8 mouse cellular contexts compared by ENCODE assay signal in genomic region chr14:99046782-99047181, GRCm38 (mm10). TPM values are rescaled to one million over a fixed set of nuclear protein-coding genes. Genes with fewer than 3 reads are reported as not detected.
DNase-seq lines count a peak whose midpoint lies in the region; ATAC-seq and TF ChIP-seq lines count a peak whose summit lies in the region.

No protein-coding gene starts in this region.

- ATAC-seq in heart, embryonic 14.5 days (ENCODE audit: insufficient number of reproducible peaks, insufficient read depth, low FRiP score, low read depth) = no peak
- no peak; the same call in 1 of the 2 replicates for ATAC-seq in forebrain, embryonic 14.5 days

- peaks cover 12% of the 10 kb centered on the region for H3K79me2 ChIP-seq in liver, adult 2 months (ENCODE audit: control insufficient read depth, insufficient read depth, low read length)

- peak overlapping the region; percentile 47 to 94 for H3K27ac ChIP-seq in heart, embryonic 14.5 days (replicated peaks in 1 of 2; ENCODE audit: control insufficient read depth in 1 of 2, insufficient read depth in 1 of 2, low read depth in 2 of 2, low read length in 2 of 2)
- H3K27ac ChIP-seq in forebrain, embryonic 14.5 days (ENCODE audit: low read depth, low read length) = no peak overlapping the region
- peak overlapping the region; percentile 1; the same call in 1 of the 2 replicates for H3K27ac ChIP-seq in liver, adult 2 months (replicated peaks; ENCODE audit: insufficient read depth, low read depth, low read length)
- H3K27ac ChIP-seq in small intestine, adult 2 months (ENCODE audit: insufficient read depth, low read depth, low read length) = peak overlapping the region; percentile 48

- peak overlapping the region; percentile 98 for H3K9ac ChIP-seq in heart, embryonic 14.5 days (ENCODE audit: low read length)
- peak overlapping the region; percentile 95 for H3K9ac ChIP-seq in forebrain, embryonic 14.5 days (ENCODE audit: low read length)
- H3K9ac ChIP-seq in liver, adult 2 months (ENCODE audit: low read depth, low read length) = peak overlapping the region; percentile 42; the same call in 1 of the 2 replicates

- peak overlapping the region; percentile 72 for H3K4me2 ChIP-seq in heart, embryonic 14.5 days (ENCODE audit: low read length)
- peak overlapping the region; percentile 80 for H3K4me2 ChIP-seq in forebrain, embryonic 14.5 days (ENCODE audit: low read length)

- no peak for TF ChIP-seq POLR2A in liver, adult 2 months (IDR thresholded peaks at IDR 0.05; ENCODE audit: extremely low read depth, insufficient read depth, low read length)
- TF ChIP-seq POLR2A in small intestine, adult 2 months (IDR thresholded peaks at IDR 0.05; ENCODE audit: low read depth, low read length) = no peak

- H3K9me3 ChIP-seq in heart, embryonic 14.5 days (ENCODE audit: control insufficient read depth, low read length) = no peaks in the 10 kb centered on the region
- H3K9me3 ChIP-seq in forebrain, embryonic 14.5 days (replicated peaks; ENCODE audit: control insufficient read depth, low read length) = no peaks in the 10 kb centered on the region

- peak overlapping the region; percentile 97 to 99 for H3K4me3 ChIP-seq in heart, embryonic 14.5 days (ENCODE audit: control insufficient read depth in 1 of 2, insufficient read depth in 1 of 2, low read depth in 1 of 2, low read length in 2 of 2)
- peak overlapping the region; percentile 94 for H3K4me3 ChIP-seq in forebrain, embryonic 14.5 days (ENCODE audit: low read depth, low read length)
- H3K4me3 ChIP-seq in liver, adult 2 months (ENCODE audit: insufficient read depth, low read depth, low read length) = peak overlapping the region; percentile 64
- peak overlapping the region; percentile 96 for H3K4me3 ChIP-seq in small intestine, adult 2 months (ENCODE audit: low read depth, low read length)

- WGBS in heart, embryonic 14.5 days = under 1% methylated on average over 15 of the region's 15 CpGs
- WGBS in forebrain, embryonic 14.5 days = under 1% methylated on average over 15 of the region's 15 CpGs
- WGBS in liver, adult 2 months = 0% methylated on average over 15 of the region's 15 CpGs
- 1% methylated on average over 15 of the region's 15 CpGs for WGBS in small intestine, adult 2 months

- TF ChIP-seq CTCF in liver, adult 2 months (IDR thresholded peaks at IDR 0.05; ENCODE audit: low read depth, low read length) = no peak
- TF ChIP-seq CTCF in small intestine, adult 2 months (IDR thresholded peaks at IDR 0.05; ENCODE audit: extremely low read depth, insufficient read length, insufficient replicate concordance, low read depth, low read length) = no peak

- DNase-seq in heart, adult 9 months (ENCODE audit: low spot score in 2 of 2) = no peak
- peak; percentile 17 for DNase-seq in MN1 (ENCODE audit: low spot score)
- DNase-seq in forebrain, embryonic 14.5 days (ENCODE audit: low spot score) = no peak
- DNase-seq in liver, adult 2 months (ENCODE audit: extremely low read depth, low read depth, low spot score) = no peak
- DNase-seq in frontal cortex, postnatal 36 days (ENCODE audit: low spot score in 2 of 2) = no peak
- DNase-seq in ovary, postnatal 10 days (ENCODE audit: low spot score) = no peak

- H3K4me1 ChIP-seq in heart, embryonic 14.5 days (ENCODE audit: control insufficient read depth in 2 of 2, insufficient read depth in 2 of 2, low read length in 2 of 2) = peaks cover 11 to 22% of the 10 kb centered on the region in 2 experiments
- H3K4me1 ChIP-seq in forebrain, embryonic 14.5 days (ENCODE audit: control insufficient read depth, insufficient read depth, low read length) = peaks cover 14% of the 10 kb centered on the region
- H3K4me1 ChIP-seq in liver, adult 2 months (ENCODE audit: control insufficient read depth, insufficient read depth, low read length) = no peaks in the 10 kb centered on the region; the same call in 1 of the 2 replicates
- H3K4me1 ChIP-seq in small intestine, adult 2 months (ENCODE audit: control insufficient read depth, insufficient read depth, insufficient read length, low read length) = peaks cover 2% of the 10 kb centered on the region; the same call in 1 of the 2 replicates

- no peaks in the 10 kb centered on the region for H3K27me3 ChIP-seq in heart, embryonic 14.5 days (ENCODE audit: control insufficient read depth, insufficient read depth, low read length)
- H3K27me3 ChIP-seq in forebrain, embryonic 14.5 days (replicated peaks; ENCODE audit: control insufficient read depth, insufficient read depth, low read length) = no peaks in the 10 kb centered on the region
- no peaks in the 10 kb centered on the region for H3K27me3 ChIP-seq in liver, adult 2 months (ENCODE audit: control insufficient read depth, insufficient read depth, low read length)
- no peaks in the 10 kb centered on the region for H3K27me3 ChIP-seq in small intestine, adult 2 months (ENCODE audit: control insufficient read depth, insufficient read depth, low read length)

- H3K36me3 ChIP-seq in heart, embryonic 14.5 days (ENCODE audit: control insufficient read depth, insufficient read depth, low read length) = peaks cover 24% of the 10 kb centered on the region
- peaks cover 6% of the 10 kb centered on the region; the same call in 1 of the 2 replicates for H3K36me3 ChIP-seq in forebrain, embryonic 14.5 days (ENCODE audit: control insufficient read depth, insufficient read depth, low read length)
- H3K36me3 ChIP-seq in liver, adult 2 months (ENCODE audit: control insufficient read depth, insufficient read depth, low read length) = no peaks in the 10 kb centered on the region
- H3K36me3 ChIP-seq in small intestine, adult 2 months (ENCODE audit: control insufficient read depth, insufficient read depth, low read length) = peaks cover 2% of the 10 kb centered on the region; the same call in 1 of the 2 replicates

RNA-seq across cellular contexts. Expression of gene Bora, which starts 0.8 kb away (rescaled TPM):
- 37.5 and 38.9 TPM in 2 replicates for polyA plus RNA-seq in heart, embryonic 14.5 days (2014; fragmentation: Nextera tagmentation; extraction: Ambion mirVana)
- polyA plus RNA-seq in forebrain, embryonic 14.5 days (2014; fragmentation: Nextera tagmentation; extraction: Ambion mirVana) = 19.4 and 21.1 TPM in 2 replicates
- 0.55 and 0.67 TPM in 2 replicates for total RNA-seq in liver, adult 2 months (2014; rRNA removed)
- polyA plus RNA-seq in liver, adult 2 months (2012; rRNA removed) = 0.25 and 0.28 TPM in 2 replicates
- 1.1 and 2.4 TPM in 2 replicates for polyA plus RNA-seq in small intestine, adult 2 months (2012; rRNA removed)

RNA-seq across cellular contexts. Expression of gene Mzt1, which starts 0.8 kb away (rescaled TPM):
- polyA plus RNA-seq in heart, embryonic 14.5 days (2014; fragmentation: Nextera tagmentation; extraction: Ambion mirVana) = 93.8 and 94.1 TPM in 2 replicates
- polyA plus RNA-seq in forebrain, embryonic 14.5 days (2014; fragmentation: Nextera tagmentation; extraction: Ambion mirVana) = 68.4 and 76.9 TPM in 2 replicates
- total RNA-seq in liver, adult 2 months (2014; rRNA removed) = 14.1 and 15.7 TPM in 2 replicates
- polyA plus RNA-seq in liver, adult 2 months (2012; rRNA removed) = 4.5 and 4.9 TPM in 2 replicates
- polyA plus RNA-seq in small intestine, adult 2 months (2012; rRNA removed) = 1.3 and 3.2 TPM in 2 replicates

RNA-seq across cellular contexts. Expression of gene Pibf1, which starts 52.4 kb away (rescaled TPM):
- 13.9 and 17.0 TPM in 2 replicates for polyA plus RNA-seq in heart, embryonic 14.5 days (2014; fragmentation: Nextera tagmentation; extraction: Ambion mirVana)
- 20.2 and 21.1 TPM in 2 replicates for polyA plus RNA-seq in forebrain, embryonic 14.5 days (2014; fragmentation: Nextera tagmentation; extraction: Ambion mirVana)
- total RNA-seq in liver, adult 2 months (2014; rRNA removed) = 6.4 and 8.3 TPM in 2 replicates
- polyA plus RNA-seq in liver, adult 2 months (2012; rRNA removed) = 0.70 and 0.97 TPM in 2 replicates
- polyA plus RNA-seq in small intestine, adult 2 months (2012; rRNA removed) = 0.10 and 0.65 TPM in 2 replicates

RNA-seq across cellular contexts. Expression of gene Rpl36a-ps1, which starts 52.7 kb away (rescaled TPM):
- 1.3 and 1.6 TPM in 2 replicates for polyA plus RNA-seq in heart, embryonic 14.5 days (2014; fragmentation: Nextera tagmentation; extraction: Ambion mirVana)
- 1.3 and 2.0 TPM in 2 replicates for polyA plus RNA-seq in forebrain, embryonic 14.5 days (2014; fragmentation: Nextera tagmentation; extraction: Ambion mirVana)
- 0.60 and 1.1 TPM in 2 replicates for total RNA-seq in liver, adult 2 months (2014; rRNA removed)
- not detected in 2 replicates for polyA plus RNA-seq in liver, adult 2 months (2012; rRNA removed)
- not detected in 2 replicates for polyA plus RNA-seq in small intestine, adult 2 months (2012; rRNA removed)

RNA-seq across cellular contexts. Expression of gene Dis3, which starts 52.8 kb away (rescaled TPM):
- polyA plus RNA-seq in heart, embryonic 14.5 days (2014; fragmentation: Nextera tagmentation; extraction: Ambion mirVana) = 23.8 and 27.5 TPM in 2 replicates
- polyA plus RNA-seq in forebrain, embryonic 14.5 days (2014; fragmentation: Nextera tagmentation; extraction: Ambion mirVana) = 27.1 and 28.2 TPM in 2 replicates
- total RNA-seq in liver, adult 2 months (2014; rRNA removed) = 7.3 and 7.8 TPM in 2 replicates
- polyA plus RNA-seq in liver, adult 2 months (2012; rRNA removed) = 2.0 and 2.5 TPM in 2 replicates
- polyA plus RNA-seq in small intestine, adult 2 months (2012; rRNA removed) = 1.3 and 2.5 TPM in 2 replicates

Comparison
In these comparisons a context has a peak if more than half of its experiments do, and no peak if none do; other contexts are left out.
1. H3K9ac ChIP-seq: peak in every context shown above with its lines; median percentile 98 in heart, embryonic 14.5 days; 95 in forebrain, embryonic 14.5 days; 42 in liver, adult 2 months.
2. RNA of gene Mzt1, which starts 0.8 kb away (polyA plus RNA-seq): 93.8 to 94.1 TPM in heart, embryonic 14.5 days and 68.4 to 76.9 TPM in forebrain, embryonic 14.5 days; 4.5 to 4.9 TPM in liver, adult 2 months and 1.3 to 3.2 TPM in small intestine, adult 2 months; every median in the first group is over 10 times any median in the second.
3. Peak in every context shown above with its lines, with median percentiles within 50 percentile points of each other: H3K4me3 ChIP-seq.